Mouse (Mus musculus) forebrain, postnatal 0 days (tissue): ENCODE data around the gene Ddx41. TPM values are rescaled to one million over a fixed set of nuclear protein-coding genes. Genes with fewer than 3 reads are reported as not detected.

Experiments used
- ATAC-seq: fragments of 200-750 bp; cut with Nextera tagmentation; 2 replicates; pipeline ENCODE4 v1.8.0; 2017; ENCODE audit warnings: mild to moderate bottlenecking, moderate library complexity
- DNase-seq: peaks from one replicate; pipeline ENCODE4 v3.0.0-alpha.2; 2015
- H3K27ac ChIP-seq: fragments of 300-500 bp; sonication (generic); 2 replicates; pipeline ENCODE4 v1.5.1; 2014; ENCODE audit warnings: low read depth, mild to moderate bottlenecking, antibody characterized with exemption, low read length, moderate library complexity, mixed read lengths
- H3K27me3 ChIP-seq: fragments of 300-500 bp; sonication (generic); 2 replicates; pipeline ENCODE4 v1.6.1; 2014; ENCODE audit warnings: mild to moderate bottlenecking, low read length, mixed read lengths; ENCODE audit not compliant: insufficient read depth
- H3K36me3 ChIP-seq: fragments of 300-500 bp; sonication (generic); 2 replicates; pipeline ENCODE4 v1.6.1; 2014; ENCODE audit warnings: mild to moderate bottlenecking, moderate library complexity; ENCODE audit not compliant: insufficient read depth
- H3K4me1 ChIP-seq: fragments of 300-500 bp; sonication (generic); 2 replicates; pipeline ENCODE4 v1.6.1; 2014; ENCODE audit warnings: antibody characterized with exemption; ENCODE audit not compliant: insufficient read depth
- H3K4me2 ChIP-seq: fragments of 300-500 bp; sonication (generic); 2 replicates; pipeline ENCODE4 v1.6.1; 2014; ENCODE audit warnings: low read depth, mild to moderate bottlenecking, moderate library complexity
- H3K4me3 ChIP-seq: fragments of 300-500 bp; sonication (generic); 2 replicates; pipeline ENCODE4 v1.5.1; 2014; ENCODE audit warnings: low read depth, low read length, mixed read lengths
- H3K9ac ChIP-seq: fragments of 300-500 bp; sonication (generic); 2 replicates; pipeline ENCODE4 v1.6.1; 2014; ENCODE audit warnings: mild to moderate bottlenecking
- H3K9me3 ChIP-seq: fragments of 300-500 bp; sonication (generic); 2 replicates; pipeline ENCODE4 v1.6.1; 2016; ENCODE audit warnings: low read length
- CTCF ChIP-seq: sonication (generic); IDR thresholded peaks from 2 replicates; pipeline ENCODE4 v1.5.1; 2016; ENCODE audit warnings: antibody characterized with exemption, control low read depth, low read depth
- WGBS: fragments of 180-500 bp; shearing (Covaris S2); extraction: QIAGEN DNeasy Blood & Tissue Kit; methylation state at CpG from one replicate; pipeline ENCODE4 v1.1.7; 2014; 5-methylcytosine and 5-hydroxymethylcytosine counted together
- polyA plus RNA-seq: library from polyadenylated mRNA; unstranded; fragments of >200 nt; fragmentation: Nextera tagmentation; extraction: Ambion mirVana; gene quantifications from 2 replicates; pipeline ENCODE4 v1.2.1, GENCODE M21; 2015
- total RNA-seq: library from RNA; depleted of rRNA; stranded (reverse); fragments of >200 nt; gene quantifications from 2 replicates; pipeline ENCODE4 v1.2.3, GENCODE M21; 2014

Ddx41 gene
- total and polyA plus RNA-seq, 2 experiments from 2014 or later, result 46.1 to 69.6 TPM

DNA sequence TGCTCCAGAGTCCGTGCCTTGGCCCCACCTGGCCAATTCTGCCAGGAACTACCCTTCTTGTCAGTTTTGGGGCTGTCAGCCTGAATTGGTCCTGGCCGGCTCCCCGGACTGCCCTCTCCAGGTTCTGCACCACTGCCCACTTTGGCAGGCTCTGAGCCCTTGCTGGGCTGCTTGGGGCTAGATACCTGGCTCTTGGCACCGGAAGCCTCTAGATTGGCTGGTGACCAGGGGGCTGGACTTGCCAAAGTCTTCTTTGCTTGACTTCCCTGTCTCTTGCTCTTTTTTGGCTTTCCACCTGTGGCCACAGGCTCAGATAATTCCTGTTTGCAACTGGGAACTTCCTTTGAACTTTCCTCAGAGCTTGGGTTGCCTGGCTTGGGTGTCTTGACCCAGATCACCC, 6.4 kb upstream of the Ddx41 start:
- Histone ChIP-seq H3K4me1 (no peaks in the 10 kb centered on the region), H3K36me3 (peaks cover 94% of the 10 kb centered on the region), H3K9me3 (no peaks in the 10 kb centered on the region), H3K4me2 (no peak overlapping the region), H3K4me3 (no peak overlapping the region), H3K27ac (no peak overlapping the region), H3K27me3 (no peaks in the 10 kb centered on the region), H3K9ac (no peak overlapping the region)
- ATAC-seq (no peak), DNase-seq (no peak)
- 95% methylated on average over 4 of the region's 4 CpGs for WGBS
- TF ChIP-seq CTCF, result no peak

DNA sequence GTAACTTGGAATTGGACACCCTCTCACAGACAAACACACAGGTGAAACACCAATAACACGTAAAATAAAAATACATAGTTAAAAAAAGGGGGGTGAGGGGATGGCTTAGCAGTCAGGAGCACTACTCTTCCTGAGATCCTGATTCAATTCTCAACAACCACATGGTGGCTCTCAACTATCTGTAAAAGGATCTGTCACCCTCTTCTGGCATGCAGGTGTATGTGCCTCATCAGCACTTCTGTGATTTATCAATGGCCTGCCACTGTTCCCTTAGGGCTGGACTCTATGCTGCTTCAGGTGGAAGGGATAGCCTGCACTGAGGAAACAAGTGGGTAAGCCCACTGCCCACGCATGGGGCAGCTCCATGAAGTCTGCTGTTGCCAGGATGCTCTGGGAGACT, 4.5 kb upstream of the Ddx41 start:
- DNase-seq, result no peak
- H3K36me3 ChIP-seq, result peaks cover 82% of the 10 kb centered on the region
- TF ChIP-seq CTCF, result peak; percentile 57

DNA sequence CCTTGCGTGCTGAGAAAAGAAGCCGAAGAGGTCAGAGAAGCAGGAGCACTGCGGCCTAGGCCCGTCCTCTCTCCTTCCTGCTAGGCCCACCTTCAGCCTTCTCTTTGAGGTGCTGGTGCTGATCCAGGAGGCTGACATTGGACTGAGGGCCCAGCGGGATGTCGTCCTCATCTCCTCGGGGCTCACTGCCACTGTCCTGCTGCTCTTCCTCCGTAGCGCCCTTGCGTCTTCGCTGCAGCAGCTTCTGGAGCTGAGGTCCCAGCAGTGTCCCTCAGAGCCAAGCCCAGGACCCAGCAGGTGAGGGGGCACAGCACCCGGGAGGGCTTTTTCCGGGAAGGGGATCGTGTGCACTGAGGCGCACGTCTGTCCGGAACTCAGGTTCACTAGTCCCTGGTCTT, 663 bp downstream of the Ddx41 start:
- DNase-seq (no peak), ATAC-seq (no peak)
- Histone ChIP-seq H3K4me1 (peaks cover 8% of the 10 kb centered on the region; the same call in 1 of the 2 replicates), H3K9ac (peak overlapping the region; percentile 85), H3K27ac (peak overlapping the region; percentile 80), H3K27me3 (no peaks in the 10 kb centered on the region), H3K9me3 (no peaks in the 10 kb centered on the region), H3K4me2 (peak overlapping the region; percentile 91), H3K4me3 (peak overlapping the region; percentile 82), H3K36me3 (peaks cover 73% of the 10 kb centered on the region)
- 16% methylated on average over 17 of the region's 17 CpGs for WGBS
- TF ChIP-seq CTCF, result no peak

More for the DNA sequence above, 4.5 kb upstream of the Ddx41 start:
- WGBS, result 86% methylated on average over 2 of the region's 2 CpGs
- no peaks in the 10 kb centered on the region for H3K9me3 ChIP-seq
- H3K27me3 ChIP-seq, result no peaks in the 10 kb centered on the region
- no peak overlapping the region for H3K4me3 ChIP-seq
- no peak overlapping the region for H3K9ac ChIP-seq
- ATAC-seq, result no peak
- H3K4me2 ChIP-seq, result no peak overlapping the region
- H3K4me1 ChIP-seq, result no peaks in the 10 kb centered on the region
- H3K27ac ChIP-seq, result no peak overlapping the region

DNA sequence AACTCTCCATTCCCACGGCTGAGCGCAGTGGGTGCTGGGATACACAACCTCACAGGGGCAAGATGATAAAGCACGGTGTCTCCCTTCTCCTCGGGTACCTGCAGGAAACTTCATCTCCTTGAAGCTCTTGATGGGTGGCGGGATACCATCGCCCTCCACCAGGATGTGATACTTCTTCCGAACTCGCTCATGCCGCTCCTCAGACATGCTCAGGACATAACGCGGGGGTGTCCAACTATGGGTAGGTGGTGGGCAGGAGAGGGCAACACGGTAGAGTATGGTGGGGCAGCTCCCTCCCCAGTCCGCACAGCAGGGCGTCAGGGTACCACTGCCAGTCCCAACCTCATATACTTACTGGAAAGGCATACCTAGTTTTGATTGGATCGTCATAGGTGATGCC, 1.3 kb downstream of the Ddx41 start:
- no peak overlapping the region; the same call in 1 of the 2 replicates for H3K9ac ChIP-seq
- no peak overlapping the region for H3K27ac ChIP-seq
- peak overlapping the region; percentile 82 for H3K4me3 ChIP-seq
- peaks cover 73% of the 10 kb centered on the region for H3K36me3 ChIP-seq
- no peaks in the 10 kb centered on the region for H3K9me3 ChIP-seq
- 93% methylated on average over 15 of the region's 15 CpGs for WGBS
- ATAC-seq, result no peak
- DNase-seq, result no peak
- no peaks in the 10 kb centered on the region for H3K27me3 ChIP-seq
- H3K4me1 ChIP-seq, result peaks cover 8% of the 10 kb centered on the region; the same call in 1 of the 2 replicates
- no peak for TF ChIP-seq CTCF
- peak overlapping the region; percentile 91 for H3K4me2 ChIP-seq

DNA sequence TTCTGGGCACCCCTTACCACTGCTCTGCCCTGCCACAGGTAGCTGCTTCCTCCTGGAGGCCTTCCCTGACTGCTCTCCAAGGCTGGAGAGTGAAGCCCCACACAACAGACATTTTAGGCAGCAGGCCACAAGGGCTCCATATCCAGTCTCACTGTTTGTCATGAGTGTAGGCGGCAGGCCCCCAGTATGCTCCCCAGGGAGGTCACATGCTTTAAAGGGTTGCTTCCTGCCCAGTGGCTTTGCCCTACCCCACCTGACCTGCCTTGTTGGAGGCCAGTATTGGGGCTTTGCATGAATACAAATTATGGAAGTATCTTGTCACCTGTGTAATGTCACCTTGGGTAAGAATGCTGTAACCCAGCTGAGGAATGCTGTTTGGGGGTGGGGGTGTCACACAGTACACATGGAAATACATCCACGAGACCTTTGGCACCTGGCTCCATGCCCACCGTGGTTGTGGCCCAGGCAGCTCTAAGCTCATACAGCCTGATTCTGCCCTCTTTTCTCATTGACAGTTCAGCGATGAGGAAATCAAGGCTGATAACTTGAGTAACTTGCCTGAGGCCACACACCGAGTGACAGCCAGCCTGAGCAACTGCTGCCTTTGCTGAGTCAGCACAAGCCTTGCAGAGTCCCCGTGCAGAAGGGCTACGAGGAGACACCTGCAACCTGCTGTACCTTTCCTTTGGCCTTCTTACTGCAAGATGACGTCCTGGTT, 7.1 kb downstream of the Ddx41 start, which contains the start of gene Dok3:
Gene Dok3, minus strand, starts transcription at position 99 of the 718 bp plus-strand sequence.
- Histone ChIP-seq H3K9me3 (no peaks in the 10 kb centered on the region), H3K36me3 (peaks cover 47% of the 10 kb centered on the region), H3K9ac (no peak within 1 kb of the TSS), H3K4me3 (no peak within 1 kb of the TSS), H3K27me3 (no peaks in the 10 kb centered on the region), H3K27ac (no peak within 1 kb of the TSS), H3K4me1 (no peaks in the 10 kb centered on the region), H3K4me2 (no peak within 1 kb of the TSS)
- no peak for ATAC-seq
- WGBS, result 77% methylated on average over 8 of the region's 8 CpGs
- no peak for DNase-seq
- TF ChIP-seq CTCF, result no peak

DNA sequence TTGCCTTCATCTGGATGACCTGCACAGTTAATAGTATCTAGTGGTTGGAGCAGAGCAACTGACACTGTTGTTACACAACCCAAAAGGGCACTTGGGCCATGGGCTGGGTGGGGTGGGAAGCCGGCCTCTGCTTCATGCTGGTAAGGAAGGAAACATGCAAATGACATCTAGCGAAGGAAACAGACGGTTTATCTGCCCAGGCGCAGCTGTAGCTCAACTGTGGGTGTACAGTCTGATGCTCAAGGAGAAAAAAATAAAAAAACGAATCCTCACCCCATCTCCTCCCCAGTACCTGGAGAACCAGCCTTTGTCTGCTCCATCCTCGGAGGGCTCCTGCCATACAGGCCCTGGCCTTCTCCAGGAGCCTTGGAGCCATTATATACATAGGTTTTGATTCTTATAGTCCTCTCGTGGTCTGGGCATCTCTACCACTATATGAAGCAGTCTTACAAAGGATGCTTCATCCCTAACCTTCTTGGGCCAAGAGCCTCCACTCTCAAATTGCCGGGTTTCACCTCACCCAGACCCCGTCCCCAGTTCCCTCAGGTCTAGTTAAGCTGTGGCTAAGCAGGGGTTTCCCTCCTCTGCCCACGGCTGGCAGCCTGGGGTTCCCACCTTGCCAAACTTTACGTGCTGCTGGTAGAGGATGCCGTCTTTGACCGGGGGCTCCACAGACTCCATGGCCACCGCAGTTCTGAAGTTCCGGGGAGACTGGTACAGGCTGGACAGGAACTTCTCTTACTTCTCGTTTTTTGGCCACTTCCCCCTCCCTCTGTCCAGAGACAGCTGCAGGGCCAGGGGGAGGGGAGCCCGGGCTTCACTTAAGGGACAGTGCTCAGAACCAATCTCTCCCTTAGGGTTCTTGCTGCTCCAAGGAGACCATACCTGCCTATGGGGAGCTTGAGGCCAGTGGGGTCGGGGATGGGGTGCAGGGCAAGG, 8.4 kb downstream of the Ddx41 start:
- no peak for DNase-seq
- no peak overlapping the region for H3K9ac ChIP-seq
- no peaks in the 10 kb centered on the region for H3K27me3 ChIP-seq
- no peak overlapping the region for H3K4me3 ChIP-seq
- WGBS, result 83% methylated on average over 18 of the region's 18 CpGs
- ATAC-seq, result no peak
- H3K4me2 ChIP-seq, result no peak overlapping the region
- H3K4me1 ChIP-seq, result no peaks in the 10 kb centered on the region
- H3K9me3 ChIP-seq, result no peaks in the 10 kb centered on the region
- H3K36me3 ChIP-seq, result peaks cover 34% of the 10 kb centered on the region
- TF ChIP-seq CTCF, result no peak
- H3K27ac ChIP-seq, result no peak overlapping the region

DNA sequence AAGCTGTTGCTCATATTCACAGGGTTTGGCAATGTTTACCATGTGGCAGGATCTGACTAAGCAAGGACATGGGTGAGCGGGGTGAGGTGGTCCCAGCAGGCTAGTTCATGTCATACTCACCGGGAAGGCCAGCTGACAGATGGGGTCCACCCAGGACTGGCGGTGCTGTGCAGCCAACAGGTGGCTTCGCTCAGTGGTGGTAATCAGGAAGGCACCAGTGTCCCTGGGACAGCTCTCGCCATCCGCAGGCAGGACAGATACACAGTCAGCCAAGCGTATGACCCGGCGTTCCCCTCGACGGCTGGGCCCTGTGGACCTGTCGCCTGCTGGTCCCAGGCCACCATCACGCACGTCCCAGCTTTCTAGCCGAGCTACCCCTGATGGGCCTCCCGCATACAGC, 9.2 kb downstream of the Ddx41 start:
- Histone ChIP-seq H3K36me3 (peaks cover 28% of the 10 kb centered on the region), H3K4me3 (no peak overlapping the region), H3K27ac (no peak overlapping the region), H3K4me1 (no peaks in the 10 kb centered on the region), H3K9me3 (no peaks in the 10 kb centered on the region), H3K9ac (no peak overlapping the region), H3K4me2 (no peak overlapping the region), H3K27me3 (no peaks in the 10 kb centered on the region)
- no peak for DNase-seq
- TF ChIP-seq CTCF, result no peak
- no peak for ATAC-seq
- WGBS, result 90% methylated on average over 16 of the region's 16 CpGs
